Mouse (Mus musculus) cerebellum, adult 2 months (tissue): ENCODE data around the gene Mmrn2.

Experiments used
- CTCF ChIP-seq: fragments of 200-500 bp; IDR thresholded peaks from 2 replicates; pipeline ENCODE4 v1.5.1; 2011; ENCODE audit warnings: low read depth, mild to moderate bottlenecking, control low read depth, low read length, moderate library complexity, borderline replicate concordance; ENCODE audit not compliant: insufficient read depth
- POLR2A ChIP-seq: fragments of 200-500 bp; IDR thresholded peaks from 2 replicates; pipeline ENCODE4 v1.6.1; 2011; ENCODE audit warnings: low read length, control low read depth, borderline replicate concordance; ENCODE audit not compliant: insufficient read depth

DNA sequence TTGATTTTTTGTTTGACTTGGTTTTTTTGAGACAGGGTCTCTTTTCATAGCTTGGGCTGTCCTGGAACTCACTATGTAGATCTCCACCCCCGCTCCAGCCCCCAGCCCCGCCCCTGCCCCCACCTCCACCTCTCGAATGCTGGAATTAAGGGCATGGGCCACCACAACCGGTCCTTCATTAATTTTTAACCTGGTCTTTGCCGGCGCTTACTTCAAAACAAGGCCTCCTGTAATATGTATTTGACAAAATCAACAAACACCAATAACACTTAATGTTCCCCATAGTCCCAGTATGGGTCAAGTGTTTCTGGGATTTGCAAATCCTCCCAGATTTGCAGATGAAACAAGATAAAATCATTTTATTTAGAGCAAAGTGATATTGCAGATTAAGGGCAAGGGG lies 15.0 kb upstream of the Mmrn2 start:
- TF ChIP-seq CTCF (no peak), POLR2A (no peak)
